Mouse (Mus musculus) large intestine, adult 2 months (tissue): ENCODE measurements around the gene Nfkb2. TPM values are rescaled to one million over a fixed set of nuclear protein-coding genes. Genes with fewer than 3 reads are reported as not detected.

Source experiments
- DNase-seq: peaks from one replicate; pipeline ENCODE4 v3.0.0-alpha.2; 2012; ENCODE audit warnings: low read depth, low spot score
- WGBS: fragments of 180-500 bp; shearing (Covaris S2); methylation state at CpG from one replicate; pipeline ENCODE4 v1.1.7; 2018; 5-methylcytosine and 5-hydroxymethylcytosine counted together
- polyA plus RNA-seq: library from polyadenylated mRNA; depleted of rRNA; stranded (reverse); fragments of >200 nt; gene quantifications from 2 replicates; pipeline ENCODE4 v1.2.3, GENCODE M21; 2012

Nfkb2 gene
- polyA plus RNA-seq, 1 experiment = 40.8 TPM

- 30% methylated on average over 6 of the region's 6 CpGs for WGBS
- DNase-seq = no peak
Measured at GRCm38 (mm10) chr19:46321101-46321943, 17.2 kb downstream of the Nfkb2 start.

GRCm38 (mm10) chr19:46322144-46322995 lies 18.2 kb downstream of the Nfkb2 start:
- DNase-seq = no peak
- 55% methylated on average over 11 of the region's 11 CpGs for WGBS

- 72% methylated on average over 13 of the region's 13 CpGs for WGBS
- DNase-seq = no peak
Measured at GRCm38 (mm10) chr19:46322996-46323572, 19.0 kb downstream of the Nfkb2 start.

- DNase-seq = no peak
- 57% methylated on average over 5 of the region's 5 CpGs for WGBS
Measured at GRCm38 (mm10) chr19:46323716-46324115, 19.6 kb downstream of the Nfkb2 start.

- no peak for DNase-seq
- 66% methylated on average over 11 of the region's 11 CpGs for WGBS
Measured at GRCm38 (mm10) chr19:46324366-46324765, 20.2 kb downstream of the Nfkb2 start.

- DNase-seq = no peak
- WGBS = 47% methylated on average over 5 of the region's 5 CpGs
Measured at GRCm38 (mm10) chr19:46324918-46325317, 20.8 kb downstream of the Nfkb2 start.

- DNase-seq = no peak
- 11% methylated on average over 29 of the region's 29 CpGs for WGBS
Measured at GRCm38 (mm10) chr19:46326019-46326755, 22.1 kb downstream of the Nfkb2 start.

GRCm38 (mm10) chr19:46326756-46327305 lies 22.7 kb downstream of the Nfkb2 start, which contains the start of gene Psd:
Gene Psd (minus strand): TSS chr19:46327156.
- DNase-seq = no peak
- 1% methylated on average over 35 of the region's 35 CpGs for WGBS

GRCm38 (mm10) chr19:46327531-46328064 lies 23.5 kb downstream of the Nfkb2 start:
- no peak for DNase-seq
- 21% methylated on average over 14 of the region's 14 CpGs for WGBS

GRCm38 (mm10) chr19:46328081-46329030 lies 24.2 kb downstream of the Nfkb2 start, which contains the start of gene Fbxl15:
Gene Fbxl15 (plus strand): TSS chr19:46328184.
- no peak for DNase-seq
- WGBS = under 1% methylated on average over 81 of the region's 81 CpGs

- DNase-seq = no peak
- 2% methylated on average over 50 of the region's 54 CpGs for WGBS
Measured at GRCm38 (mm10) chr19:46329031-46329641, 25.0 kb downstream of the Nfkb2 start.

GRCm38 (mm10) chr19:46329951-46330350 lies 25.8 kb downstream of the Nfkb2 start:
- DNase-seq = no peak

GRCm38 (mm10) chr19:46330696-46331095 lies 26.6 kb downstream of the Nfkb2 start:
- no peak for DNase-seq
- 95% methylated on average over 12 of the region's 12 CpGs for WGBS

More at GRCm38 (mm10) chr19:46329951-46330350, 25.8 kb downstream of the Nfkb2 start:
- 4% methylated on average over 16 of the region's 16 CpGs for WGBS

- WGBS = 92% methylated on average over 14 of the region's 14 CpGs
- DNase-seq = no peak
Measured at GRCm38 (mm10) chr19:46331326-46331725, 27.2 kb downstream of the Nfkb2 start.

GRCm38 (mm10) chr19:46331936-46332335 lies 27.8 kb downstream of the Nfkb2 start:
- no peak for DNase-seq
- WGBS = 82% methylated on average over 3 of the region's 3 CpGs

- WGBS = 77% methylated on average over 7 of the region's 7 CpGs
- no peak for DNase-seq
Measured at GRCm38 (mm10) chr19:46332721-46333339, 28.7 kb downstream of the Nfkb2 start.

- no peak for DNase-seq
Measured at GRCm38 (mm10) chr19:46333906-46334305, 29.8 kb downstream of the Nfkb2 start.

More at GRCm38 (mm10) chr19:46333906-46334305, 29.8 kb downstream of the Nfkb2 start:
- WGBS = 92% methylated on average over 3 of the region's 3 CpGs
